16 mouse cellular contexts compared by ENCODE assay signal in the genomic region with DNA sequence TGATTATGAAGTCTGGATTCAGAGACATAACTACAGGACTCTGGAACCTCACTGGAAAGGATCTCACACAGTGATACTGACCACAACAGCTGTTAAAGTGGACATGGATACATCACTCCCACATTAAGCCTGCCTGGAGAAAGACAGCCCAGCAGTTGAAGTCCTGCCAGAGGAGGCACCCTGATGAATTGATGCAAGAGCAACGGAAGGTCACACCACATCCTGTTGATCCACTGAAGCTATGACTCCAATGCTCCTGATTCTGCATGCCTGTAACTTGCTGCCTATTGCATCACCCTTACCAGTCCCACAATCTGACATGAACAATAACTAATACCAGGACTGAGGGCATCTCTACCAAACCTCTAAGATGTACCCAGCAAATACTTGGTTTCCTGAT. TPM values are rescaled to one million over a fixed set of nuclear protein-coding genes. Genes with fewer than 3 reads are reported as not detected.
DNase-seq lines count a peak whose midpoint lies in the region; ATAC-seq lines count a peak whose summit lies in the region.
"Had no signal": no experiment of that assay in that cellular context is flagged by ENCODE, and none has a peak within 500 bp of the region (broad histone marks: within the 10 kb centered on the region; RNA-seq: fewer than 3 reads in every experiment).

No protein-coding gene starts in this region.

- 0 out of 2 replicates have a peak, but pooled peaks have one; percentile 31 for ATAC-seq in liver, embryonic 13.5 days (ENCODE audit: low read depth)
- ATAC-seq: forebrain, embryonic 14.5 days; midbrain, embryonic 15.5 days had no signal

- H3K9ac ChIP-seq in liver, embryonic 13.5 days, result no peak overlapping the region
- H3K9ac ChIP-seq: hindbrain, embryonic 13.5 days; midbrain, embryonic 15.5 days had no signal

- H3K79me2 ChIP-seq in macrophage (ENCODE audit: inconsistent target), result no peaks in the 10 kb centered on the region

- H3K27ac ChIP-seq in liver, embryonic 13.5 days, result no peak overlapping the region
- H3K27ac ChIP-seq in macrophage, result peak overlapping the region; percentile 61
- H3K27ac ChIP-seq: hindbrain, embryonic 13.5 days; midbrain, embryonic 15.5 days had no signal

- DNase-seq in liver, embryonic 13.5 days, result no peak
- no peak for DNase-seq in liver
- DNase-seq in B cell, adult 2 months, result peak; percentile 37 to 49
- peak; percentile 90 for DNase-seq in T-cell, adult 2 months (ENCODE audit: low spot score)
- DNase-seq in frontal cortex, postnatal 36 days (ENCODE audit: low spot score in 2 of 2), result no peak
- no peak for DNase-seq in urinary bladder, postnatal 10 days (ENCODE audit: low spot score)
- DNase-seq in layer of hippocampus, adult 11-12 months (ENCODE audit: low spot score), result no peak
- DNase-seq: embryo, embryonic 11 days had no signal

- H3K9me3 ChIP-seq in liver, embryonic 13.5 days (replicated peaks), result peaks cover 4% of the 10 kb centered on the region

- no peaks in the 10 kb centered on the region for H3K4me1 ChIP-seq in liver, embryonic 13.5 days (replicated peaks)
- H3K4me1 ChIP-seq: hindbrain, embryonic 13.5 days; midbrain, embryonic 15.5 days had no signal

- WGBS in liver, embryonic 13.5 days (ENCODE audit: insufficient replicate concordance), result 56% methylated on average over 1 of the region's 1 CpGs
- 13% methylated on average over 1 of the region's 1 CpGs for WGBS in macrophage (ENCODE audit: missing documents)

- no peaks in the 10 kb centered on the region for H3K36me3 ChIP-seq in liver, embryonic 13.5 days
- H3K36me3 ChIP-seq in macrophage (ENCODE audit: inconsistent target), result no peaks in the 10 kb centered on the region
- H3K36me3 ChIP-seq: hindbrain, embryonic 13.5 days; midbrain, embryonic 15.5 days had no signal

- H3K4me3 ChIP-seq in liver, embryonic 13.5 days (replicated peaks), result no peak overlapping the region
- no peak overlapping the region for H3K4me3 ChIP-seq in macrophage (ENCODE audit: inconsistent target)
- H3K4me3 ChIP-seq: hindbrain, embryonic 13.5 days; midbrain, embryonic 15.5 days had no signal

- no peaks in the 10 kb centered on the region for H3K27me3 ChIP-seq in liver, embryonic 13.5 days
- H3K27me3 ChIP-seq: hindbrain, embryonic 13.5 days; midbrain, embryonic 15.5 days had no signal

- no peak overlapping the region for H3K4me2 ChIP-seq in liver, embryonic 13.5 days
- H3K4me2 ChIP-seq: hindbrain, embryonic 13.5 days; midbrain, embryonic 15.5 days had no signal

RNA-seq across cellular contexts. Expression of gene Olfr266, which starts 6.0 kb away (rescaled TPM):
- polyA plus RNA-seq in liver, embryonic 13.5 days (2015; fragmentation: Nextera tagmentation; extraction: Ambion mirVana), result not detected in 2 replicates
- under 1 TPM in 1 of 26 experiments, not detected in 25; 0.29 TPM for total RNA-seq in macrophage (2018; cell fraction: chromatin; rRNA removed)
- not detected for total RNA-seq in macrophage (2018; cell fraction: cytosol; rRNA removed)
- total RNA-seq in macrophage (2018; cell fraction: nucleus; rRNA removed), result not detected
- polyA plus RNA-seq in macrophage (2018), result not detected in 3 replicates
- total RNA-seq: heart, adult 8-10 months; layer of hippocampus, postnatal 10 days had no signal
- polyA plus RNA-seq: forebrain, embryonic 14.5 days; hindbrain, embryonic 13.5 days; limb, embryonic 14.5 days; midbrain, embryonic 15.5 days; testis, adult 2 months had no signal

RNA-seq across cellular contexts. Expression of gene Cd53, which starts 42.2 kb away (rescaled TPM):
- 18.0 and 21.9 TPM in 2 replicates for polyA plus RNA-seq in liver, embryonic 13.5 days (2015; fragmentation: Nextera tagmentation; extraction: Ambion mirVana)
- 100 to 1,000 TPM in 3 of 26 experiments, 10 to 100 TPM in 23; 20.5 to 107 (median 67.1) TPM for total RNA-seq in macrophage (2018; cell fraction: chromatin; rRNA removed)
- total RNA-seq in macrophage (2018; cell fraction: cytosol; rRNA removed), result 1,000 to 10,000 TPM in 5 of 26 experiments, 100 to 1,000 TPM in 21; 475 to 1,111 (median 767) TPM
- total RNA-seq in macrophage (2018; cell fraction: nucleus; rRNA removed), result 100 to 1,000 TPM; 142 to 949 (median 473) TPM
- polyA plus RNA-seq in macrophage (2018), result 844 to 1,170 TPM (median 895 TPM) in 3 replicates

Comparison
In these comparisons a context has a peak if more than half of its experiments do, and no peak if none do; other contexts are left out.
1. DNase-seq: peak in B cell, adult 2 months (2 of 2) and T-cell, adult 2 months (single experiment); none in liver, embryonic 13.5 days (single experiment), liver (single experiment), frontal cortex, postnatal 36 days (0 of 2), urinary bladder, postnatal 10 days (single experiment) and layer of hippocampus, adult 11-12 months (single experiment).
2. RNA of gene Cd53, which starts 42.2 kb away (polyA plus RNA-seq): 844 to 1,170 TPM in macrophage; 18.0 to 21.9 TPM in liver, embryonic 13.5 days; every median in the first group is over 10 times any median in the second.